Mouse (Mus musculus) left cerebral cortex, adult 9 months (tissue): ENCODE results near the gene Tnfsf13b.
A peak's percentile ranks its signal among the peaks of the same experiment; 100 is the strongest.

Source experiments
- DNase-seq, 2 experiments: peaks; one replicate each; pipeline ENCODE4 v3.0.0; 2022; ENCODE audit warnings: low spot score in 2 of 2

Tnfsf13b gene

DNA sequence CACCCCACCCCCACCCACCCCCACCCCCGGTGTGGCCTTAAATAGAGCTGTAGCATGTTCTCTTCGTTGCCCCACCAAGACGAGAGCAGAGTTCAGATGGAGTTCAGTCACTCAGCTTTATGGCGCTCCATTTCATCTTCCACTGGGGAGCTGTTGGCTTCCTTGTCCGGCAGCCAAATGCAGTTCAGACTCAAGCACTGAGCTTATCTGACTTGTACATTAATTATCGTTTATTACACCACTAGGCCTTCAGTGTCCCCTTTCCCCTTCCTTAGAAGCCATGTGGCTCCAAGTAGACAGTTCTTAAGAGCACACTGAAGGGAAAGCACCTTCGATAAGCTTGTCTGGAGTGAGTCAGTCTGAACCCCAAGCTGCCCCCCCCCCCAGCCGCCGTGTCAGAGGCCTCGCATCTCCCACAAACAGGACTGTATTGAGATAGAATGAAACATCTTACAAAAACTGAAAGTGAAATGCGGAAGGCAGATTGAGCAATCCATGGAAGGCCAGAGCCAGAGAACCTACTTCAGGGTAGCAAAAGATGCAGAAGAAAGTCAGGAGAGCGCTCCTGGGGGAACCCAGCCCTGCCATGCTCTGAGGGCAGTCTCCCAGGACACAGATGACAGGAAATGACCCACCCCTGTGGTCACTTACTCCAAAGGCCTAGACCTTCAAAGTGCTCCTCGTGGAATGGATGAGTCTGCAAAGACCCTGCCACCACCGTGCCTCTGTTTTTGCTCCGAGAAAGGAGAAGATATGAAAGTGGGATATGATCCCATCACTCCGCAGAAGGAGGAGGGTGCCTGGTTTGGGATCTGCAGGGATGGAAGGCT lies at the start of gene Tnfsf13b:
Gene Tnfsf13b (plus strand): TSS at position 312 of the 830 bp plus-strand sequence.
- DNase-seq: no peak

DNA sequence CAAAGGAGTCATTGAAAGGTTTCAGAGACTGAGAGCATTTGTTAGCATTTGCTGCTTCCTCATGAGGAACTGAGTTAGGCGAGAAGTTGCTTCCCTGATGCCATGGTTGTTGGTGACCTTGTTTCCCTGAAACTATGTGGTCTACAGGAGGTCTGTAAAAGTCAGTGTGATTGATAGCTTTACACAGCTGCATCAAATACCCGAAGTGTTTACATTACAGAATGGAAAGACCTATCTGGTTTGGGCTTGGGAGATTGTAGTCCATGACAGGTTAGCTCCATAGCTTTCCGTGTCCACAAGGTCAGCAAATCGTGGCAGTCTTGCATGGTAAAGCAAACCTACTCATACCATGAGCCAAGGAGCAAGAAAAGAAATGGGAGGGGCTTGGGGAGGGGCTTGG lies 47.9 kb upstream of the Tnfsf13b start:
- DNase-seq: no peak

DNA sequence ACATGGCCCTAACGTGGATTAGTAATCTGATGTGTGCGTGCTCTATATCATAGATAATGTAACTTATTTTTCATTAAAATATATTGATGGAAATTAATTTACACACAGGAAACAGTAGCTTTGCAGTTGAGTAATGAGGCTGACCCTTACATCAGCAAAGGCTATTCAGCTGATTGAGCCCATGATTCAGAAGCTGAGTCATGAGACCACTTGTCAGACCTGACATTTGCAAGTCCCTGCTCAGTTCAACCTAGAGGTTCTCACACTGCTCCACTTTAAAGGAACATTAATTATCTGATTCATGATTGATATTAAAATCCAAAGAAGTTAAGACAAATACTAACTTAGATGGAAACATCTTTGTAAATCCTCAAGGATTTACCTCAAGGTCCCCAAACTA lies 46.3 kb upstream of the Tnfsf13b start:
- no peak for DNase-seq

DNA sequence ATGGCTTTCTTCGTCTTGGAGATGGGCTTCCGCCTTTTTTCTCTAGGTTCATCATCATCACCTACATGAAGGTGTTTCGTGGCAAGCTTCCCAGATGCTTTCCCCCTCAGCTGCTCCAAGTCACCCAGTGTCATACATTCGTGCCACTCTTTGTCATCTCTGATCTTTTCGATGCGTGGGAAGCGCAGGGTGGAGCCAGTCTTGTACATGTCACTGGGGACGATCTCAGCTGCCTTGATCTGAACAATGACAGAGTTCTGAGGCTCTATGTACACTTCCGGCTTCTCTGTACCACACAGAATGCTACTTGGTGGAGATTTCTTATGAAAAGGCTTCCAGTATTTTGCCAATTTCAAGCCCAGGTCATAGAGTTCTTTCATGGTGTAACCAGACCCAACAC lies 34.4 kb upstream of the Tnfsf13b start:
- no peak for DNase-seq

DNA sequence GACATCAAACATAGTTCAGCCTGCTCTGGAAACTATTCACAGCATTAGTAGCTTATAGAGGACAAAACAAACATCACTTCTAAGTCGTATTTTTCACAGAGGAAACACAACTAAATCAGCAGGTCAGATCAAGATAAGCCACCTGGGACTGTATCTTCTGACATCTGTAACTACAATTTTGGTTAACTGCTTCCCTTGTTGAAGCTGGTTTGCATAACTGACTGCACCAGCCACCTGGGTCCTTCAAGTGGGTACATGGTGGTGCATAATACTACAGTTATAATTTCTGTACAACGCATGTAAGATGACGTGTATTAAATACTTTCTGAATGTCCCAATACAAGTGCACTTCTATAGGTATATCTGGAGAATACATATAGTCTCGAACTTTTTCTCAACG lies 31.0 kb upstream of the Tnfsf13b start:
- DNase-seq: no peak

DNA sequence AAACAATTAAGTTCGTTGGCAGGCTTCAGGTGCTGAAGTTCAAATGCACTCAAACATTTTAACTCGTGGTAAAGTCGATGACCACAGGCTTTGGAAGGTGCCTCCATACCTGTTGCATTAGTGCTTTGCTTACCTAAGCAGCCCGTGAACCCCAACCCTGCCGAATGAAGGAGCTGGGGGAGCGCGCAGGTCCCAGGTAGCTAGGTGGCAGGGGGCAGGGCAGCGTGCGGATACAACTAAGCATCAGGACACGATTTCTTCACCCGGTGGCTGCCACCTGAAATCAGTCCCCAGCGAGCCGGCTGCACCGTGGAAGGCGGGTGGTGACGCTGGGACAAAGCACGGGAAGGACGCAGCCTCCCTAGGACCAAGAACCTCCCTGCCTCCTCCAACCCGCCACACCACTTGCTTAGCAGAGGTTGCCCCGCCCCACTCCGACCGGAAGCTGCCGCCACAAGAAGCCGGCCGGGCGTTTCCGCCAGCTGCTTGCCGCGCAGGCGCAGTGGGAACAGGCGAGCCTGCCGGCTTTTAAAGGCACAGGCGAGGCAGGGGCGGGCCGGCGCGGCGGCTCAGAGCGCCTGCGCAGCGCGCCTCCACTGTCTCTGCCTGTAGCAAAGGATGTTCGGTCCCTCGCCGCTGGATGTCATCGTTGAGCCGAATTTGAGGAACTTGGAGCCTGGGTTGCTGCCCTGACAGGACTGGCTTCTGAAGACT lies 30.2 kb upstream of the Tnfsf13b start:
- peak; percentile 98 to 99 for DNase-seq

DNA sequence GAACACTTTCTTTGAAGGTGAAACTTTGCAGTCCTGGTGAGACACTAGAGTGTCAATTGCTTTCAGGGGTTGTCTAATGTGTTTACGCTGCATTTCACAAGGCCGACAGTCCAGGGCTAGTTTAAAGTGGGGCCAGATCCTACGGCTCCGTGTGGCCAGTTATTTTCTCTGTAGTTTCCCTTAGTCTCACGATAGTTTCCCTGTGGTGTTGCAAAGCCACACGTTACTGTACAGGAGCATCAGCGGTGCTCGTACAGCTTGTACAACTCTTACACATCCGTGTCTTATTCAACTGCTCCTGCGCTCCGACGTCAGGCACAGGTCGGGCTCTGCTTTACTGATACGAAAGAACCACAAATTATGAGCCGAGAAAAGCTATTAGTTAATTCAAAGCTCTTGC lies 29.3 kb upstream of the Tnfsf13b start:
- peak in 1 of 2 experiments; percentile 14 for DNase-seq

DNA sequence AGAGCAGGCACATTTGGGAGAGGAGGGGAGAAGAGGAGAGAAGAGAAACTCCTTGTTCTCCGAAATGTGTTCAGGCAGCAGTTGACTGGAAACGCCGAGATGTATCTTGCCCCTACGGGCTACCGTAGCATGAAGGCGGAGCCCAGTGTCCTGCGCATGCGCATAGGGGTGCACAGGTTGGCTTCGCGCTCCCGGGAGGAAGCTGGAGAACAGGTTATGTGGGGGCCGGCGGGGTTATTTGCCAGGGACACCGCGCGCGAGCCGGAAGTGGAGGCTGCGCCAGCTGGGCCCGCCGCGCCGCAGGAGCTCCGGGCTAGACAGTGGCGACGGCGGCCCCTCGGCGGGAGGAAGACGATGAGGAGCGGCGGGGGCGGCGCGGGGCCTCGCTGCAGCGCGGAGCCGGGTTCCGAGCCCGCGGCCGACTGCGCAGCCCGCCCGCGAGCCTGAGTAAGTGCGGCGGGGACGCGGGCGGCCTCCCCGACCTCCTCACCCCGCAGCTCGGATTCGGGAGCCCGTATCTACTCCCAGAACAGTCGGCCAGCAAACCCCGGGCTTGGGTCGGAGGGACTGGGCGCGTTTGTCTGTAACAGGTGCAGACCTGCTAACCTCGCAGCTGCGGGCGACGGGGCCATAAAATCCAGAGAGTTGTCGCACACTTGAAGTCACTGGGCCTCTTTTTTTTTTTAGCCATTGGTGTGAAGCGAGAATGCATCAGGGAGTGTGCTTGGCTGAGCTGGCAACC lies 28.5 kb upstream of the Tnfsf13b start, which contains the start of the genes Lig4 and Abhd13:
Gene Lig4 (minus strand): TSS at position 114 of the 742 bp plus-strand sequence.
Gene Abhd13 (plus strand): TSS at position 135 of the 742 bp plus-strand sequence.
- DNase-seq: peak; percentile 92 to 98

DNA sequence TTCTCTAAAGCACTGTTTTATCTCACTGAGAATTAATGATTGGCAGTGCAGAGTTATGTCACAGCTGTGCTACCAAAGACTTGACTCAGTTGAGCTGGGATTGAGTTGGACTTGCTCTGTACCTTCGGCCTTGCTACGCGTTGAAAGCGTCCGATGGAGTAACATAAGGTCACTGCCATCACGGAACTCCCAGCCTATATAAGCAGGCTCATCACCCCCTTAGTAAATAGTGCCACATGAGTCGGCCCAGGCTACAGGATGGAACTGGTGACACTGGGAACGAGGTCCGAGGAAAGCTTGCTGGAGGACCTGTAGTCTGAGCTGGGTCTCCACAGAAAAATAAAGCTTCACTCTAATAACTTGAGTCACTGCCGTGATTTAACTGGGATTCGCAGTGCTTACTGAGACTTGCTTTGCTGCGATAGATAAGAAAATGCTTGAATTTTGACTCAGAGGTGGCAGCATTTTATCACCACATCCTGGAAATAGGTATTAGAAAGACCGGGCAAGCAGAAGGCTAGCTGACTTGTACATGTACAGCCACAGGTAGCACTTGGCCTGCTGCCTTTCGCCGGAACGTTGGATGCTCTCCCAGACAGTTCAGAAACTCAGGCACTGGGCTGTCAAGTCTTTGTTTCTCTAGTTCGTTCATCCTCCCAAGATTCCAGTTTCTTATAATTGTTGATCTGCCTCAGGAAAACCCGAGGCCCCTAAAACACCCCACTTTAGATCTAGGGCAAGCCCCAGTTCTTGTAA lies 27.6 kb upstream of the Tnfsf13b start:
- DNase-seq: no peak

DNA sequence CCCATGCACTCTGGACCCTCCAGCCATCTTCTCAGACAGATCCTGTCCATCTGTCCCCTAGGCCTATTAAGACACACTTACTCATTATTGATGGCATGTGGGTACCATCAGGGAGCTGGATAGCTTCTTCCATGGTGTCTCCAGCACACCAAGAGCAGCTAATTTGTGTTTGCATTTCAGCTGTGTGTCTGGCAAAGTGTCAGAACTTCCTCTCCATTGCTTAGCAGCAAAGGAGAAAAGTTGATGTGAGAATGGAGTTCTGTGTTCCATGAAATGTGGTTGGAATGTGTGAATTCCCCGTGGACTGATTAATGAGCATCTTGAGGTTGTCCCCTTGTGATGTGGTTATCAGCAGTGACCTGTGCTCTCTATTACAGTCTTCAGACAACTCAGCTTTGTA lies 26.5 kb upstream of the Tnfsf13b start:
- no peak for DNase-seq

DNA sequence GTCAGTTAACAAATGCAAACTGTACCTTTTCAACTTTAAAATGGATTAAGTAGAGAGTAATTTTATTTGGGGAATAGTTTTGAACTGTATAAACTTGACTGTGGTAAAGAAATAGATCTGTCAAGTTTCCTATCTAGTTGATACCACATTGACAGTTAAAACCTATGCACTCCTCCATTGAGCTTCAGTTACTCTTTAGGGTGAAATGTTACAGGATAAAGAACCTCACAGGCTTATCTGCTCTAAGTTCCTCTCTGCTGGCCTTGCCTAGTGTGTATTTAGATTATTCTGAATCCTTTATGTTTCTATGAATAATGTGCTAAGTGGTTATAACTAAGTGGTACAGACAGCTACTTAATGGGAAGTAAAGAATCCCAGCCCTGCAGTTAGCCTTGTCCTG lies 26.1 kb upstream of the Tnfsf13b start:
- DNase-seq: no peak

DNA sequence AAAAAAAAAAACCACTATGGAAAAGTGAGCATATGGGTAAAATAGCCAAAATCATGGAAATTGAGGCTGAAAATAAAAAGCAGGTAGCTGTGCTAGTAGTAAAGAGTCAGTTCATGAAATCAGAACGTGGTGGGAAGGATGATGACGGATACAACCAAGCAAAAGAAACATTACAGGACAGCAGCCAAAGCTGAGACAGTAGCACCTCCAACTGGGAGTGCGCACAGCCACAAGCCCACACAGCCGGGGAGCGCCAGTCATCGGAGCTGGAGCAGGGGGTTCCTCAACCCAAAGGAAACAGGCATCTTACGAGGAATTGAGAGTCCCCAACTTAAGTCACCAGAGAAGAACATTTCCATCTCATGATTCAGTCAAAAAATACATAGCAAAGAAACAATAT lies 2.2 kb upstream of the Tnfsf13b start:
- DNase-seq: no peak

DNA sequence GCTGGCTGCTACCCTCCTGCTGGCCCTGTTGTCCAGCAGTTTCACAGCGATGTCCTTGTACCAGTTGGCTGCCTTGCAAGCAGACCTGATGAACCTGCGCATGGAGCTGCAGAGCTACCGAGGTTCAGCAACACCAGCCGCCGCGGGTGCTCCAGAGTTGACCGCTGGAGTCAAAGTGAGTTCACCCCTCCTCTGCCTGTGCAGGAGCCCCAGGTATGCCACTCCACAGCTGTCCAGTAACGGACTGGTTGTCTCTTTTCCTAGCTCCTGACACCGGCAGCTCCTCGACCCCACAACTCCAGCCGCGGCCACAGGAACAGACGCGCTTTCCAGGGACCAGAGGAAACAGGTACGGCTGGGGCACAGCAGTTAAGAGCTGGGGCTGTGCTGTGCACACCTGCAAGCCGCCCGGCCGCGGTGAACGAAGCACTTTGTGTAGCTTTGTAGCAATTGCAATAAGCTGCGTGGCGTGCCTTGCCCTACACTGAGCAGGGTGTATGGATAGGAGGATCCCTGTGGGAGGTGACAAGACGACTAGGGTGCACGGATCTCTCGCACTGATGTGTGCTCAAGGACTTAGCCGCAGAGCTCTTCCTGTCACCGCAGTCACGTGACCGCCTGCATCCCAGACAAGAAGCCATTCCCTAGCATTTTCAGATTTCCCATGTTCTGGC lies 856 bp downstream of the Tnfsf13b start:
- DNase-seq: peak; percentile 33 to 56

DNA sequence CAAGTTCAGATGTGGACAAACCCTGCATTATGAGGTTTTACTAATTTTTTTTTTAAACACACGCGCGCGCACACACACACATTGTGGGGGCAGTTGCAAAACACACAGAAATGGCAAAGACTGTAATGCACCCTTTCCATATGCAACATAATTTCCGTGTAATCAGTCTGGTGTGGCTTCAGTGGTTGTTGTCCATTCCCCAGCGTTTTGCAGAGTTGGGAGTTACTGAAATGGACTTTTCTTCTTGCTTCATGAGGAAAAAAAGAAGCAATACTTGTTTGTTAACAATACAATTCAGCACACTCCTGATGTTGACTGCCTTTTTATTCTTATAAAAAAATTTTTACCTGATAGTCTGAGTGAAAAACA lies 1.4 kb downstream of the Tnfsf13b start:
- no peak for DNase-seq

DNA sequence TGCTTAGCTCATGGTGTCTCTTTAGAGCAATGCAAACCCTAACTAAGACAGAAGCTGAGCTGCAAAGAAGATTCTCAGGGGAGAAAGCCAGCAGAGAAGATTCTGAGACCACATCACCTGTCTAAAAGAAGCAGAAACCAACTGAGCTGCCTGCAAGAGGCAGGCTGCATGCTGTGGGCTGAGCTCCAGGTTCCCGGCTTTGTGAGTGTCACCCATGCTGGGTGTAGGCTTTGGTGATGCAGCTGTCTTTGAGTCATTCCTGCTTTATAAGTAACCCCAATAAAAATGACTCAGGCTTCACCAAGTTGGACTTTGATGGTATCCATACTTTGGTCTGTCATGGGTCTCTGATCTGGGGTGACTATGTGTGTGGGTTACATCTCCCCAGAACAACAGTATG lies 10.0 kb downstream of the Tnfsf13b start:
- DNase-seq: no peak

DNA sequence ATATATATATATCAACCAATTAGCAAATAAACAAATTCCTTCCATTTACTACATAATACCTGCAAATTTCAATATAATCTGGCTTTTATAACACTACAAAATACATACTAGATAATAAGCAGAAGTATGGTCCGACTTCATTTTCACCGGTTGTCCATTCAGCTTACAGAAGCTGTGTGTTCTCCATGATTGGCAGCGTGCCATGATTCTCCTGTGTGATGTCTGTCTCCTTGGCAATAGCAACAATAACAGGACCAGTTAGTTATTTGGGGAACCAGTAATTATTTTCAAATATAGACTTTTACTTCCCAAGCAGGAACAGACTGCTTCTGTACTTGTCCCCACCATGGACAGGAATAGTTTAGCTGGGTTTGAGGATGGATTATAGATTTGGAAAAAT lies 11.0 kb downstream of the Tnfsf13b start:
- no peak for DNase-seq

DNA sequence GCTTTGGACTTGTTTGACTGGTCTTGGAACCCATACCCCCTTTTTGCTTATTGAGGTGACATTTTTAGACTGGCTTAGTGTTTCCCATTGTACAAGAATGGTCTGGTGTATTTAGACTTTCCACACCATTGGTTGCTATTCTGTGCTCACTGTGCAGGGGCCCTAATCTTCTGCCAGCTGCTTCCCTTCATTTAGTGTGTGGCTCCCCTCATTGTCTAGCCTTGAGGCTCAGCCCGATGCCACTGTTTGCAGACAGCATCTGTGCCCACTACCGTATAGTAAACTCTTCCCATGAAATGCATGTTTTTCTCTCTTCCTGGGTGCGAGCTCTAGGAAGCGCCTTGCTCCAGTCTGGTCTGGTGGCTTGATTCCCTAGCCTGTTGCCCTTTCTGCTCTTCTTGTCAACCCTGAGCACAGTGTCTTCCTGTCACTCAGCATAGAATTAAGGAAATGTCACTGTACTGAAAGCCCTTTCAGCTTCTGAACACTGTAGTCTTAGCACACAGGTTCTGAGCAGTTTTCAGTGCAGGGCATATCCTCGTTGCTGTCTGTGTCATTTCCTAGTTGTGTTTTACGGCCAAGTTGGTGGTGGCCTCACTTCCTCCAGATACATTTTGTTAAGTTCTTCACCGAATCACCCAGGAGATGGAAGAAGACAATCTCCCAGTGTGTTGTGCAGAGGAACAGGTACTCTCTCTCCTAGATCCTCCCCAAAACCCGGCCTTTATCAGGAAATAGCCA lies 24.2 kb downstream of the Tnfsf13b start:
- DNase-seq: no peak

DNA sequence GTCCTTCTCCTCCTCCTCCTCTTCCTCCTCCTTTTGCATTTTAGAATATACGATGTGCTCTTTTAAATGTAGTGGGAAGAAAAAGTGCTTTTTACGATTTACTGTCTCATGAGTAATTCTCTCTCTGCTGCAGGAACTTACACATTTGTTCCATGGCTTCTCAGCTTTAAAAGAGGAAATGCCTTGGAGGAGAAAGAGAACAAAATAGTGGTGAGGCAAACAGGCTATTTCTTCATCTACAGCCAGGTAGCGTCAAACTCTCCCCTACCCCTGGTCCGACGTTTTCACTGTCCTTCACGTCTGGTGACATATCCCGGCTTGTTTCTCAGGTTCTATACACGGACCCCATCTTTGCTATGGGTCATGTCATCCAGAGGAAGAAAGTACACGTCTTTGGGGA lies 24.9 kb downstream of the Tnfsf13b start:
- no peak for DNase-seq

DNA sequence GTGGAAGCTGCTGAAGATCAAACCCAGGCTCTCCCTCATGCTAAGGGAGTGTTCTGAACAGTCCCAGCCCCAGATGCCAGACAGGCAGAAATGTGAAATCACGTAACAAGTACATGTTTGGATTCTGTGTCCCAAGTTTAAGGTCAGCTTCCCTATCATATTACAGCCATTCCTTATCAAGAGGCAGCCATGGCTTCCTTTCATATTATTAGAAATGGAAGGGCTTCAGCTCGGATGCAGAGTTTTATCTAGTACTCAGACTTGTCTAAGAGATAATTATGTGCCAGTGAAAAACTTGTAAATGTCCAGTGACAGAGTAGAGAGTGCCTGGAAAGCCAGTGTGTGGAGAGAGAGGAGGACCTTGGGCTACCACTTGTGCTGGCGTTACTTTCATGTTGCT lies 34.6 kb downstream of the Tnfsf13b start:
- no peak for DNase-seq

DNA sequence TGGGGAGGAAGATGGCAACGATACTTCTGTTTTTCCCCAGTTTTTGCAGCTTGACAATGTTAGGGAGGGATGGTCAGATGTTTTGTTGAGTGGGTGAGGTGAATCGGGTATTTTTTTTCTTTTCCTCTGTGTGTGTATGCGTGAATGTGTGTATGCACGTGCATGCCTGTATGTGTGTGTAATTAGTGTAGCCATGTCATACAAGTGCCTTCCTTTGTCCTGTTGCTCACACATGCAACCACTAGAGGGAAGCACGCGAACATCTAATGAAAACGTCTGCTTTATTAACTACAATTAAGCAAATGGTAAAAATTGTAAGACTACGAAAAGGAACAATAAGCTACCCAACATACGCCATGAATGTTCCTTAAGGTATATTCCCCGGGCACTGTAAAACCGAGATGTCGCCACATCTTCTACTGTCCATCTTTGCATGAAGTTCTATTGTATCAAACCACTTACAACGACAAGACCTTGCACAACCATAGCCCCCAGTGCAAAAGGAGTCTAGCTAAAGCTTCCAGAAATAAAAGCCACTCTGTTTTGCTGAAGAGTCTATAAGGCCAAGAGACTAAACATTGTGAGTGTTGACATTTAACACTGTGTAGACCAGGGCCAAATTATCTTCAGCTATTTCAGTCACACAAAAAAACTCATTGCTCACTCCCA lies 37.7 kb downstream of the Tnfsf13b start:
- DNase-seq: peak in 1 of 2 experiments; percentile 54
